Mouse (Mus musculus) liver, embryonic 14.5 days (tissue): Measurements from ENCODE around the gene Zfp36l2.

ENCODE experiments used
- CTCF ChIP-seq: IDR thresholded peaks from 2 replicates; pipeline ENCODE4 v1.5.1; 2016; ENCODE audit warnings: antibody characterized with exemption, low read depth, control low read depth
- EP300 ChIP-seq: IDR thresholded peaks from 2 replicates; pipeline ENCODE4 v1.6.1; 2016; ENCODE audit warnings: antibody characterized with exemption, low read depth

- TF ChIP-seq CTCF (no peak), EP300 (no peak)
Observed at GRCm38 (mm10) chr17:84136669-84137392, 50.9 kb downstream of the Zfp36l2 start.
